Mouse (Mus musculus): Measurements from ENCODE around the gene Cfap97d2.

The Cfap97d2 gene

DNA sequence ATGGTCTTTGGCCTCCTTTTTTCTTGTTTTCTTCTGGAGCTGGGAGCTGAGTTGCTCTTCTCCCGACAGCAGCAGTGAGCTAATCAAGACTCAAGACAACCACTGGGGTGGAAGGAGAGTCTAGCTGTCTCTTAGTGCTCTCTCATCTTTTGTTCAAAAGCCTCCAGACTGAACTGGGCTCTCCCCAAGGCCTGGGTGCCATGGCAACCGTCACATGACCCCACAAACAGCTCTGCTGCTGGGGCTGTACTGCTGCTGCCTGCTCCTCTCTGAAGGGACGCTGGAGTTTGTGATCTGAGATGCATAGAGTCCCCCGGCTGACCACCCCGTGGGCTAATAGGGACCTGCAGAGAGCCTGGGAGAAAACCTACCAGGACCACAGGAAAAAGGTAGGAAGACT, at the start of gene Cfap97d2:
TSS of gene Cfap97d2 (plus strand) at position 222 of the 400 bp plus-strand sequence.
- peak; percentile 46 for DNase-seq (ENCODE audit: low read depth, low spot score)
- no peaks in the 10 kb centered on the region for H3K27me3 ChIP-seq (ENCODE audit: control insufficient read depth, insufficient read depth, low read length, poor library complexity, severe bottlenecking)
- H3K36me3 ChIP-seq (ENCODE audit: control insufficient read depth, insufficient read depth, low read length, poor library complexity, severe bottlenecking), result no peaks in the 10 kb centered on the region

- no peaks in the 10 kb centered on the region for H3K27me3 ChIP-seq (ENCODE audit: control insufficient read depth, insufficient read depth, low read length, poor library complexity, severe bottlenecking)
- H3K36me3 ChIP-seq (ENCODE audit: control insufficient read depth, insufficient read depth, low read length, poor library complexity, severe bottlenecking), result peaks cover 2% of the 10 kb centered on the region
- no peak for DNase-seq (ENCODE audit: low read depth, low spot score)
These were observed 48.2 kb upstream of the Cfap97d2 start for GRCm38 (mm10) chr8:13657479-13657878.

- H3K36me3 ChIP-seq (ENCODE audit: control insufficient read depth, insufficient read depth, low read length, poor library complexity, severe bottlenecking), result peaks cover 2% of the 10 kb centered on the region
- H3K27me3 ChIP-seq (ENCODE audit: control insufficient read depth, insufficient read depth, low read length, poor library complexity, severe bottlenecking), result no peaks in the 10 kb centered on the region
- DNase-seq (ENCODE audit: low read depth, low spot score), result no peak
These were observed 45.4 kb upstream of the Cfap97d2 start for GRCm38 (mm10) chr8:13660323-13660722.

DNA sequence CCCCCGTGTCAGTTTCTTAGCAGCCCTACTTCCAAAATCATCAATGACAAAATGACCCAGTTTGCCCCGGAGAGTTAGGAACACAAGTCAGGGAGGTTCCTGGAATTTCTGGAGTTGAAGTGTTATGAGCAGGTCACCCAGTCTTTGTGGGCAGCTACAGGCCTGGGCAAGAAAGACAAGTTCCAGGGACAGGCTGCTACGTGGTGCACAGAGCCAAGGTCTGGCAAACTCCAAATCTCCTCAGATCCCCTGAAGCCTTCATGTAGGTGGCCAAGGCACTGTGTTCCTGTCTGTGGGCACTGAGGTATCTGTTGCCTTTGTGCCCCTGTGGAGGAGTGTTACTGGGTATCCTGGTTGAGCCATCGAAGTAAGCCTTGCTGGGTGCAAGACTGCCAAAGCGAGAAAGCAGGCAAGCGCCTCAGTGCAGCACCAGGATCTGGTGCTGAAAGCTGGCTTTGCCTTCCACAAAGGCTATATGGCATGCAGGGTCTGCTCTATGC, 40.9 kb upstream of the Cfap97d2 start:
- DNase-seq (ENCODE audit: low read depth, low spot score), result no peak
- Histone ChIP-seq H3K27me3 (ENCODE audit: control insufficient read depth, insufficient read depth, low read length, poor library complexity, severe bottlenecking) (no peaks in the 10 kb centered on the region), H3K36me3 (ENCODE audit: control insufficient read depth, insufficient read depth, low read length, poor library complexity, severe bottlenecking) (peaks cover 6% of the 10 kb centered on the region)

DNA sequence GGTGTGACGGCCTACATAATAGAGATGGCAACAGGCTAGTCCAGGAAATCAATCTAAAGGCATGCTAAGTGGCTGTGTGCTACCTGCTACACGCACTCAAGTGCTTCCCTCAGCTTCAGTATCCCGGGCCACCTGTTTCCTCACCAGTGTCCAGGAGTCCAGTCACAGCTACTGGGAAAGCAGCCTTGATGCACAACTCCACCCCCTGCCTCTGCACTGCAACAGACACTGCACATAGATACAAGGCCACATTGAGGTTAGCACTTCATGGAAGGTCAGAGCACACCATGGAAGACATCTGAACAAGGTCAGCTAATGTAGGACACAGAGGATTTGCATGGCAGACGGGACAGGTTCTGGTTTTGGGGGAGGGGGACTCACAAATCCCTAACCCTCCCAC, 40.2 kb upstream of the Cfap97d2 start:
- peaks cover 8% of the 10 kb centered on the region for H3K36me3 ChIP-seq (ENCODE audit: control insufficient read depth, insufficient read depth, low read length, poor library complexity, severe bottlenecking)
- DNase-seq (ENCODE audit: low read depth, low spot score), result no peak
- H3K27me3 ChIP-seq (ENCODE audit: control insufficient read depth, insufficient read depth, low read length, poor library complexity, severe bottlenecking), result no peaks in the 10 kb centered on the region

DNA sequence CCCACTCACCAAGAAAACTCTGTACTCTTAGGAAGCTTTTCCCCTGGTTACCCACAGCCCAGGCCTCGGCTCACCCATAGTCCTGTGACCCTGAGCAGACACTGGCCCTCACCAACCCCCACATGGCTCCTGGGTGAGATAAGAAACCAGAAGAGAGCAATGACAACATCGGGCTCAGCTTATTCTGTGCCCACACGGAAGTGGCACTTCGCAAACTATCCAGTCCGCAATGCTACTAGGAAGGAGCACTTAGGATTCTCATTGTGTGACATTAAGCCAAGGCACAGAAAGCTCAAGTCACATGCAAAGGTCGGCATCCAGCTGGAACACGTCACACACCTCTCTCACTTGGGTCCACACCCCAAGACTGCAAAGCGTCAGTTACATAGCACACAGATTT, 39.7 kb upstream of the Cfap97d2 start:
- Histone ChIP-seq H3K36me3 (ENCODE audit: control insufficient read depth, insufficient read depth, low read length, poor library complexity, severe bottlenecking) (peaks cover 8% of the 10 kb centered on the region), H3K27me3 (ENCODE audit: control insufficient read depth, insufficient read depth, low read length, poor library complexity, severe bottlenecking) (no peaks in the 10 kb centered on the region)
- no peak for DNase-seq (ENCODE audit: low read depth, low spot score)

DNA sequence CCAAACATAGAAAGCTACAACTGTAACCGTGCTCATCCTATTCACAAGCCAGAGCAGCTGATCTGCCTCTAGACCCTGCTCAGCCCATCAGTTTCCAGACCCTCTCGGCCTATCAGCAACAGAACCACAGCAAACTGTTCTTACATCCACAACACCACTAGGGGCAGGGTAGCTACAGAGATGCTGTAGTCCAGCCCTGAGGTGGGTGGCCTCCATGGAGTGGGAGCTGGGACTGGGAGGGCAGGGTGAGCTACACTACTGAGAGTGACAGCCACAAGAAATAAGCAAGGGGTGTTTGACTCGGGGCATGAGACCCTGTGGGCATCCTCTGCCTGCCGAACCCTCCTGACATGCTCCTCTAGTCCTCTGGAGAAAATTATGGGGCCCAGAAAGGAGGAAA, 37.8 kb upstream of the Cfap97d2 start:
- peaks cover 8% of the 10 kb centered on the region for H3K36me3 ChIP-seq (ENCODE audit: control insufficient read depth, insufficient read depth, low read length, poor library complexity, severe bottlenecking)
- no peak for DNase-seq (ENCODE audit: low read depth, low spot score)
- no peaks in the 10 kb centered on the region for H3K27me3 ChIP-seq (ENCODE audit: control insufficient read depth, insufficient read depth, low read length, poor library complexity, severe bottlenecking)

- no peak for DNase-seq (ENCODE audit: low read depth, low spot score)
- Histone ChIP-seq H3K27me3 (ENCODE audit: control insufficient read depth, insufficient read depth, low read length, poor library complexity, severe bottlenecking) (no peaks in the 10 kb centered on the region), H3K36me3 (ENCODE audit: control insufficient read depth, insufficient read depth, low read length, poor library complexity, severe bottlenecking) (peaks cover 8% of the 10 kb centered on the region)
These were observed 37.3 kb upstream of the Cfap97d2 start for GRCm38 (mm10) chr8:13668367-13668766.

GRCm38 (mm10) chr8:13670011-13670471, 35.6 kb upstream of the Cfap97d2 start:
- DNase-seq (ENCODE audit: low read depth, low spot score), result no peak
- H3K36me3 ChIP-seq (ENCODE audit: control insufficient read depth, insufficient read depth, low read length, poor library complexity, severe bottlenecking), result peaks cover 8% of the 10 kb centered on the region

GRCm38 (mm10) chr8:13671246-13672003, 34.3 kb upstream of the Cfap97d2 start:
- H3K27me3 ChIP-seq (ENCODE audit: control insufficient read depth, insufficient read depth, low read length, poor library complexity, severe bottlenecking), result no peaks in the 10 kb centered on the region
- DNase-seq (ENCODE audit: low read depth, low spot score), result peak; percentile 64
- H3K36me3 ChIP-seq (ENCODE audit: control insufficient read depth, insufficient read depth, low read length, poor library complexity, severe bottlenecking), result peaks cover 8% of the 10 kb centered on the region

More at GRCm38 (mm10) chr8:13670011-13670471, 35.6 kb upstream of the Cfap97d2 start:
- H3K27me3 ChIP-seq (ENCODE audit: control insufficient read depth, insufficient read depth, low read length, poor library complexity, severe bottlenecking), result no peaks in the 10 kb centered on the region

GRCm38 (mm10) chr8:13673215-13673614, 32.5 kb upstream of the Cfap97d2 start:
- peak; percentile 45 for DNase-seq (ENCODE audit: low read depth, low spot score)
- Histone ChIP-seq H3K27me3 (ENCODE audit: control insufficient read depth, insufficient read depth, low read length, poor library complexity, severe bottlenecking) (no peaks in the 10 kb centered on the region), H3K36me3 (ENCODE audit: control insufficient read depth, insufficient read depth, low read length, poor library complexity, severe bottlenecking) (peaks cover 6% of the 10 kb centered on the region)

GRCm38 (mm10) chr8:13674294-13675010, 31.2 kb upstream of the Cfap97d2 start:
- peak; percentile 79 for DNase-seq (ENCODE audit: low read depth, low spot score)
- peaks cover 2% of the 10 kb centered on the region; the same call in 1 of the 2 replicates for H3K36me3 ChIP-seq (ENCODE audit: control insufficient read depth, insufficient read depth, low read length, poor library complexity, severe bottlenecking)
- H3K27me3 ChIP-seq (ENCODE audit: control insufficient read depth, insufficient read depth, low read length, poor library complexity, severe bottlenecking), result no peaks in the 10 kb centered on the region

GRCm38 (mm10) chr8:13675121-13675520, 30.6 kb upstream of the Cfap97d2 start:
- H3K36me3 ChIP-seq (ENCODE audit: control insufficient read depth, insufficient read depth, low read length, poor library complexity, severe bottlenecking), result peaks cover 2% of the 10 kb centered on the region; the same call in 1 of the 2 replicates
- DNase-seq (ENCODE audit: low read depth, low spot score), result peak; percentile 61

GRCm38 (mm10) chr8:13675524-13675923, 30.2 kb upstream of the Cfap97d2 start:
- DNase-seq (ENCODE audit: low read depth, low spot score), result no peak
- Histone ChIP-seq H3K36me3 (ENCODE audit: control insufficient read depth, insufficient read depth, low read length, poor library complexity, severe bottlenecking) (no peaks in the 10 kb centered on the region), H3K27me3 (ENCODE audit: control insufficient read depth, insufficient read depth, low read length, poor library complexity, severe bottlenecking) (no peaks in the 10 kb centered on the region)

More at GRCm38 (mm10) chr8:13675121-13675520, 30.6 kb upstream of the Cfap97d2 start:
- no peaks in the 10 kb centered on the region for H3K27me3 ChIP-seq (ENCODE audit: control insufficient read depth, insufficient read depth, low read length, poor library complexity, severe bottlenecking)

- H3K27me3 ChIP-seq (ENCODE audit: control insufficient read depth, insufficient read depth, low read length, poor library complexity, severe bottlenecking), result no peaks in the 10 kb centered on the region
- no peaks in the 10 kb centered on the region for H3K36me3 ChIP-seq (ENCODE audit: control insufficient read depth, insufficient read depth, low read length, poor library complexity, severe bottlenecking)
- peak; percentile 50 for DNase-seq (ENCODE audit: low read depth, low spot score)
These were observed 29.4 kb upstream of the Cfap97d2 start for GRCm38 (mm10) chr8:13676302-13676700.
